Mouse (Mus musculus) spleen, adult 2 months (tissue): Measurements from ENCODE around the gene Gm49380.

Experiments
- CTCF ChIP-seq: fragments of 200-500 bp; IDR thresholded peaks from 2 replicates; pipeline ENCODE4 v1.5.1; 2011; ENCODE audit warnings: mild to moderate bottlenecking, inconsistent platforms; ENCODE audit not compliant: insufficient read depth, insufficient read length, insufficient replicate concordance; ENCODE audit errors: extremely low read depth
- POLR2A ChIP-seq: fragments of 200-500 bp; IDR thresholded peaks from 2 replicates; pipeline ENCODE4 v1.6.1; 2011; ENCODE audit warnings: low read depth, low read length, inconsistent platforms

GRCm38 (mm10) chr9:44017846-44018245 is 95.5 kb downstream of the Gm49380 start:
- TF ChIP-seq POLR2A = no peak
- no peak for TF ChIP-seq CTCF
